Mouse (Mus musculus) cerebellum, postnatal 36 days (tissue): ENCODE measurements around the gene Timm8a1.
"Not testable (repeated sequence)": the region's sequence is repeated elsewhere in the genome, so short reads cannot be mapped to it uniquely, and the experiment has no call there.

ENCODE experiments used
- DNase-seq, 2 experiments: peaks; one replicate each; pipeline ENCODE4 v3.0.0; 2021 to 2022; ENCODE audit warnings: mixed read lengths in 2 of 2

Timm8a1 gene

DNA sequence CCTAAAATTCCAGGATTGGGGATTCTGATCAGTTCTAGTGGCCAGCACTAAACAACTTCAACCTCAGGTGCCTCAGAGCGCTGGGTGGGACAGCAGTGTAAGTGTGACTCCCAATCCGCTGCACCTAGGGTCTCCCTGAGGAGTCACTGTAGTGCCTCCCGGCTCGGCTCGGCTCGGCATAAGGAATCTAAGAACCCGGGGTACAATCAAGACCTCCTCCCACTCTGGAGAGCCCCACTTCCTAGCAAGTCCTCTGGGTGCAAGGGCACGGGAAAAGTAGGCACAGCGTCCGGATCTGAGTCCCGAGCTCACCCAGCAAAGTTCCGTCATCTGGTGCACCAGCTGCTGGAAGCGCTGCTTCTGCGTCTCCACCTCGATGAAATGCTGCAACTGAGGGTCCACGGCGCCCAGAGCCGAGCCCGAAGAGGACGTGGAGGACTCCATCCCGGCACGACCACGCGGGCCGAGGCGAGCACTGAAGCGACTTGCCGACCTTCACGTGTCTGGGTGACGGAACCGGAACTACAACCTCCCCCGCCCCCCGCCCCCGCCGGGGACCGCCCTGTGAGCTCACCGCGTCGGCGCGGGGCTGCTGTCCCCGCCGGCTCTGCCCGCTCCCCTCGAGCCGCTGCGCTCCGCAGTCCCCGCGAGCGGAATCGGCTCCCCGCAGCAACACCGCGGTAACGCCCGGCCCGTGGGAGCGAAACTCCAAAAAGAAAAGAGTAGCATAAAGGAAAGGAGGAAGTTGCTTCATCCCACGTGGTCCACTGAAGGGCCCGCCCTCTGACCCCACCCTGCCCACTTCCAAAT lies at the start of gene Timm8a1:
Gene Timm8a1 (minus strand): TSS at position 721 of the 810 bp plus-strand sequence.
- peak; percentile 34 to 35 for DNase-seq

- no peak for DNase-seq
These were observed 48.2 kb upstream of the Timm8a1 start for GRCm38 (mm10) chrX:134589836-134590235.

DNA sequence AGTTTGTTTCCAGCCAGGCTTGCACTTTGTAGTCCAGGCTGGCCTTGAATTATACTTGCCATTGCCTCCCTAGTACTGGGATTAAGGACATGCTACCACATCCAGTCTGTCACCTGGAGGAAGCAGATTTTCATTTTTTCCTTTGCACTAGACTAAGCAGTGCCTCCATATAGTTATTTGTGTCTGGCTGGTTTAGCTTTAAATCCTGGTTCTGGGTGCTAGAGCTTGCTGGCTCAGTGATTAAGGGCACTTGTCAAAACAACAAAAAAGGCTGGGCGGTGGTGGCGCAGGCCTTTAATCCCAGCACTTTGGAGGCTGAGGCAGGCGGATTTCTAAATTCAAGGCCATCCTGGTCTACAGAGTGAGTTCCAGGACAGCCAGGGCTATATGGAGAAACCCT lies 47.3 kb upstream of the Timm8a1 start:
- DNase-seq = no peak

DNA sequence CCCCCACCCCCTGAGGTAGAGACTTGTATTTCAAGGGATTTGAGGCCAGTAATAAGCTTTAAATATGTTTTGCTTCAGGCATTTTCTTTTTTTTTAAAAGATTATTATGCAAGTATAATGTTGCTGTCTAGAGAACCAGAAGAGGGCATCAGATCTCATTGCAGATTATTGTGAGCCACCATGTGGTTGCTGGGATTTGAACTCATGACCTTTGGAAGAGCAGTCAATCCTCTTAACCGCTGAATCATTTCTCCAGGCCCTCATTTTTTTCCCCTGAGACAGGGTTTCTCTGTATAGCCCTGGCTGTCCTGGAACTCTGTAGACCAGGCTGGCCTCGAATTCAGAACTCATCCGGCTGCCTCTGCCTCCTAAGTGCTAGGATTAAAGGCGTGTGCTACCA lies 46.6 kb upstream of the Timm8a1 start:
- DNase-seq = no peak

DNA sequence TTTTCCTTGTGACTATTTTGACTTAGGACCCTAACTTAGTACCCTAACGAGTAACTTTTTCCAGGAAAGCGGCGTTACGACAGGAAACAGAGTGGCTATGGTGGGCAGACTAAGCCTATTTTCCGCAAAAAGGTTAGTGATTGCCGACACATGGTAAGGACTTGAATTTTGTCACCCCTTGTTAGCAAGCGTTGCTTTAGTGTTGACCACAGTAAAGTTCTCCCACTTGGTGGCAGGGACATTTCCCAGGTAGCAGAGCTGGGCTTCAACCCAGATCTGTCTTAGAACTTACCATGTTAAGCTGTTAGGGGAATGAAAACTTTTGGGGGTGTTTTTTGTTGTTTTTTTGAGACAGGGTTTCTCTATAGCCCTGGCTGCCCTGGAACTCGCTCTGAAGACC lies 44.8 kb upstream of the Timm8a1 start:
- DNase-seq = no peak

DNA sequence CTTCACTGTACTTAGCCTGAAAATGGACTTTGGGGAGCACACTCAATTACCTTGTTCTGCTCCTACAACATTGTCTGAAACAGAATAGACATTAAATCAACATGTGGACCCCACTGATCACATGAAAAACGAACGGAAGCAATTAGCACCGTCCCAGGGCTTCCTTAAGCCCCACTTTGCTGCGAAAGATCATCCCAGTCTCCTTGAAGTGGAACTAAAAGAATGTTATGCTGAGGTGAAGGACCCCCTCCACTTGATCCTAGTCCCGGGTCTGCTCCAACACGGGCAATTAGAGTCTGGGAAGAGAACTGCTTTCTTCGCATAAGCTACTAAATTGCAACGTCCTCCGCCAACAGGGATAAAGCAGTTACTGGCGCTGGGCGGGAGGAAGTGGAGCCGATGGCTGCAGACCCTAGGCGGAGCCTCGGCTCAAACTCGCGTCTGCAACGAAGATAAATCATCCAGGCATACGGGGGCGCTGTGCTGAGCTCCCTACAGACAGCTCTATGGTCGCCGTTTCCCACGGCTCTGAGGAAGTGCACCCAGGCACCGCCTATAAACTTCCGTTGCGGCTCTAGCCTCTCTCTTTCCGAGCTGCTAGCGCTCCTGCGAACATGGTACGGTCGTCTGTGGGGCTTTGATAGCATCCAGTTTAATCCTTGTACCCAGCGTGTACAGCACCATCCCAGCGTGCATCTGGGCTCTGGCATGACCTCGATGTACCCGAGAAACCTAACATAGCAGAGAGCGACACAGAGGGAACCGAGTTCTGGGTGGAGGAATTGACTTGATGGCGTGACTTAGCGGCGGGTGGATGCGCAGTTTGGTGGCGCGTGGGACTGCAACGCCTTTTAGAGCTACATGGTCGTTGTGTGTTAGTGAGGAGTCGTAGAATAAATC lies 43.7 kb upstream of the Timm8a1 start, which contains the start of gene Rpl36a:
Gene Rpl36a (plus strand): TSS at position 552 of the 900 bp plus-strand sequence.
- DNase-seq = peak; percentile 88 to 89

- DNase-seq = no peak
These were observed 41.4 kb upstream of the Timm8a1 start, which contains the start of gene Btk for GRCm38 (mm10) chrX:134582888-134583669. Gene Btk, minus strand, starts transcription at chrX:134583570.

- DNase-seq = no peak
These were observed 40.6 kb upstream of the Timm8a1 start for GRCm38 (mm10) chrX:134582270-134582669.

DNA sequence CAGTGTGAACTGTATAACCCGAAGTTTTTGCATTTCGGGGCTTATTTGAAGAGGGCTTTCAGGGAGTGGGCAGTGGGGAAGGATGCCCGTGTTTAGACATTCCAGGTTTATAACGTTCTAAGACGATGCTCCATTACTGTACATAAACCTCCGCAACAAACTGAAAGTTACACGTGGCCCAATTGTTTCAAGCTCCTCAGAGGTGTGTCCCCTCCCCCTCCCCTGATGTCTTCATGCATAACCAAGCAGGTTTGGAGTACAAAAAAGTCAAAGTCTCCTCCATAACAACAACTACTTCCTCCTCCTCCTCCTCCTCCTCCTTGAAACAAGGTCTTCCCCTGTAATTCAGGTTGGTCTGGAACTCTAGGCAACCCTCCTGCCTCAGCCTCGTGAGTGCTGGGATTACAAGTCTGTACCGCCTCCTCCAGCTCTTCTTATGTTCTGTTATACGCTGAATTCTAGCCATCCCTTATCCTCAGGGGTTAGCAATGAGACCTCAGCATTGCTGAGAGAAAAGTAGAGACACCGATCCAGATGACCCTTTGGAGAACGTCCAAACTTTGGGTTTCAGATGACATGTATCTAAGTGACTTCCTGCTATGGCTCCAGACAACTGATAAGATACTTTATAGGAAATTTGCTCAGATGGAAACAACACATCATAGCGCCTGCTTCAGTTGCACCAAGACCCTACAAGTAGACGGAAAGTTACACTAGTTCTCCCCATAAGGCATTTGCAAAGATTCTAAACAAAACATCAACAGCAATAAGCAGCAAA lies 39.1 kb upstream of the Timm8a1 start:
- no peak for DNase-seq

GRCm38 (mm10) chrX:134577896-134578295 lies 36.2 kb upstream of the Timm8a1 start:
- no peak for DNase-seq

DNA sequence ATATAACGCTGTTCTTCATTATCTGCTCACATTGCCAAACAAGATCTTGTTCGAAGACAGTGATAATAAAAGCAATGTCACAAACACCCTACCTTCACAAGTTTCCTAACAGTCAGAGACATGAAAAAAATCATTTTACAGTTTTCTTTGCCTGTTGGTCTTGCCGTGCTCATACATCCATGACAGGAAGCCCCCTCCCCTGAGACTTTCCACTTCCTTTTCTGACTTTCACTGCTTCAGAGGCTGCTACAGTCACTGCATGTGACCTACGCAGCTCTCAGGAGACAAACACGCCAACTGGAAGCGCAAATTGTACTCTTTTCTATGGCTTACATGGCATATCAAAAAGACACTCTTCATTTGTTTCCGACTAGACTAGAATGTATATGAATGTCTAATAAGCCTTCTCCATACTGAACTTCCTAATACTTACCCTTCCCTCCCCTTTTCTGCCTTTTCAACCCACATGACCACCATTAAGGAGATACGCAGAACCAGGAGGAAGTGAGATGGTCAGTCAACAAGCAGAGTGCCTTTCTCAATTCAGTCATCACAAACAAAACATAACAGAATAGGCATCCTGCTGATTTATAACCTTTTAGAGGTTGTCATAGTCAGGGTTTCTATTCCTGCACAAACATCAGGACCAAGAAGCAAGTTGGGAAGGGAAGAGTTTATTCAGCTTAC lies 25.0 kb upstream of the Timm8a1 start:
- no peak for DNase-seq

DNA sequence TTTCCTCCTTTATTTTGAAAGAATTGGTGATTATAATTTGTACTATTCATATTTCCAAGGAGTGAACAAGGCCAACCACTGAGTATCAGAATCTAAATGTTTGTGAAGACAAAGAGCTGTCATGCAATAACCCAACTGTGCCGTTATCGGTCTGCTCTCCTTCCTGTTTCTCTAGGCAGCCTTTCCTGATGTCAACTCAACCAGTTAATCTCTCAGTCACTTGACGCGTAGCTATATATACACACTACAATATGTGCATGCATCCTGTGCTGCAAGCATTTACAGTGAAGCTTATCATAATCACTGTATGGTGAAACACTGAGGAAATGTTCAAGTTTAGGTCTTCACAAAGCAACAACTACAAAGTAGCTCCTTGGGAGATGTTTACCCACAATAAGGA lies 22.7 kb upstream of the Timm8a1 start:
- DNase-seq = no peak

- no peak for DNase-seq
These were observed 12.8 kb upstream of the Timm8a1 start for GRCm38 (mm10) chrX:134554425-134554824.

GRCm38 (mm10) chrX:134553326-134553725 lies 11.7 kb upstream of the Timm8a1 start:
- DNase-seq = no peak

DNA sequence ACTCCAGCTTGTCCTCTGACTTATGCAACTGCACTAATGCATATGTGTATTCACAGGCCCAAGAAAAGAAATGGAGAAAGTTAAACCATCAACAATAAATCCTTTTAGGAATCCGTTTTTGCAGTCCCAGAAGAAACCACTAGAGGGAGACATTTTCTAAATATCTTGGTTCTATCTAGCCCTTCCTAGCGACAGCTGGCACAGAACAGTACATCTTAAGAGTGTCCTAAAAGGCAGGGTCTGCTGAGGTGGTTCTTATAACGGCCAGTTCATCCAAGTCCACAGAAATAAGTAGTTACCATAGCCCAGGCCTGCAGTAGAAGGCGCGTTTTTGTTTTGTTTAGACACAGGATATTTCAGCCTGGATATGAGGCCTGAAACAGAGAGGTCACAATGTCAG lies 9.2 kb upstream of the Timm8a1 start:
- DNase-seq = peak in 1 of 2 experiments; percentile 27

DNA sequence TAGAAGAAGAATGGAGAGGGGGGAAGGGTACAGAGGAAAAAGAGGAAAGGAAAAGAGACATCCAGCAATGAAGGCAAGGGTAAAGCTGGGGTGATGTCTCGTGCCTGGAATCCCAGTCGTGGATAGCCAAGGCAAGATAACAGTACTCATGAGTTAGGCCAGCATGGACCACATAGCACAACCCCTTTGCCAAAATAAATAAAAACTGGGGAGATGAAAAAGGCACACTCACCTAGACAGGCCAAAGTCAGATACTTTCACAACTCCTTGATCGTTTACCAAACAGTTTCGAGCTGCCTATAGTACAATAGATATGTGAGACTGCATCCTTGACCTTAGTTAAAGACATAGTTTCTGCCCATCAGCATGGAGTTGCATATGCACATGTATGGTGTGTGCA lies 5.7 kb upstream of the Timm8a1 start:
- no peak for DNase-seq

GRCm38 (mm10) chrX:134541955-134542308 lies 267 bp upstream of the Timm8a1 start:
- no peak for DNase-seq

- DNase-seq = no peak
These were observed 1.1 kb downstream of the Timm8a1 start for GRCm38 (mm10) chrX:134540414-134541135.

DNA sequence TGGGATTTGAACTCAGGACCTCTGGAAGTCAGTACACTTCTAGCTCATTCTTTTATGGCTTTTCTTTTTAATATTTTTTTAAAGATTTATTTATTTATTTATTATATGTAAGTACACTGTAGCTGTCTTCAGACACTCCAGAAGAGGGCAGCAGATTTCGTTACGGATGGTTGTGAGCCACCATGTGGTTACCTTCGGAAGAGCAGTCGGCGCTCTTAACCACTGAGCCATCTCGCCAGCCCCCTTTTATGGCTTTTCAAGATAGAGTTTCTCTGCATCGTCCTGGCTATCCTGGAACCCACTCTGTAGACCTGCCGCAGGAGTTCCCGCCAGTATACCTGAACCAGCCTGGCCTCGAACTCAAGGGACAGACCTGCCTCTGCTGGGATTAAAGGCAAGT lies 1.9 kb downstream of the Timm8a1 start:
- DNase-seq = not testable (repeated sequence)

GRCm38 (mm10) chrX:134533346-134533745 lies 8.3 kb downstream of the Timm8a1 start:
- DNase-seq = no peak

GRCm38 (mm10) chrX:134525260-134525659 lies 16.4 kb downstream of the Timm8a1 start:
- no peak for DNase-seq
